Mouse (Mus musculus) embryonic fibroblast, embryonic 13.5 days (primary cell): ENCODE data around the gene Rnase11. TPM values are rescaled to one million over a fixed set of nuclear protein-coding genes. Genes with fewer than 3 reads are reported as not detected.

Experiments
- H3K27ac ChIP-seq: 2 replicates; pipeline ENCODE4 v1.5.1; 2012; ENCODE audit warnings: low read length, control low read depth, inconsistent platforms; ENCODE audit not compliant: insufficient read depth
- H3K4me1 ChIP-seq: 2 replicates; pipeline ENCODE4 v1.6.1; 2011; ENCODE audit warnings: low read length; ENCODE audit not compliant: control insufficient read depth, insufficient read depth
- H3K4me3 ChIP-seq: 2 replicates; pipeline ENCODE4 v1.5.1; 2011; ENCODE audit warnings: mild to moderate bottlenecking, control low read depth, low read length; ENCODE audit not compliant: insufficient read depth
- CTCF ChIP-seq: IDR thresholded peaks from 2 replicates; pipeline ENCODE4 v1.5.1; 2011; ENCODE audit warnings: mild to moderate bottlenecking, control low read depth, low read length, moderate library complexity, borderline replicate concordance; ENCODE audit not compliant: insufficient read depth
- POLR2A ChIP-seq: IDR thresholded peaks from 2 replicates; pipeline ENCODE4 v1.6.1; 2011; ENCODE audit warnings: low read depth, mild to moderate bottlenecking, control low read depth, low read length, moderate library complexity
- polyA plus RNA-seq: library from polyadenylated mRNA; stranded (reverse); fragments of >200 nt; gene quantifications from 2 replicates; pipeline ENCODE4 v1.2.4, GENCODE M21; 2011; ENCODE audit warnings: low read depth; ENCODE audit not compliant: missing spikeins, insufficient read length

Gene Rnase11
- polyA plus RNA-seq, 1 experiment: not detected

DNA sequence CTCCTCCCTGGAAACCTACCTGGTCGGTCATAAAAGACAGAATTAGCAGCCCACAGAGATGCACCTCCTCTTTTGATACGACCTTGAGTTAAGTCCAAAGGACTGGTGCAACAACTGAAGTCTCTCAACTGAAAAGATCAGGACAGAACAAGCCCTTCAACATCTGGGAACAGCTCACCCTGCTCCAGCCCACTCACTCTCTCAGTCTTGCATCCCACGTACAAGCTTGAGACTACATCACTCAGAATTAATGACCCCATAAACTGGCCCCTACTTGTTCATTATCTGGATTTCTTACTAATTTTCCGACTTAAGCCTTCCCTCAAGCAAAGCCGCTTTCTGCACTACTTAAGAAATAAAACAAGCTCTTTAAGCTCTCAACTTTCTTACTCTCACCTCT is 3.2 kb upstream of the Rnase11 start:
- H3K4me1 ChIP-seq: no peaks in the 10 kb centered on the region
- no peak overlapping the region for H3K27ac ChIP-seq
- no peak overlapping the region for H3K4me3 ChIP-seq
- TF ChIP-seq POLR2A (no peak), CTCF (no peak)

GRCm38 (mm10) chr14:51051941-51052340 is 2.0 kb upstream of the Rnase11 start:
- no peaks in the 10 kb centered on the region for H3K4me1 ChIP-seq
- TF ChIP-seq CTCF: no peak
- no peak for TF ChIP-seq POLR2A
- no peak overlapping the region for H3K4me3 ChIP-seq
- no peak overlapping the region for H3K27ac ChIP-seq

- Histone ChIP-seq H3K27ac (no peak overlapping the region), H3K4me3 (no peak overlapping the region)
These were observed 2.1 kb downstream of the Rnase11 start for GRCm38 (mm10) chr14:51047846-51048245.

DNA sequence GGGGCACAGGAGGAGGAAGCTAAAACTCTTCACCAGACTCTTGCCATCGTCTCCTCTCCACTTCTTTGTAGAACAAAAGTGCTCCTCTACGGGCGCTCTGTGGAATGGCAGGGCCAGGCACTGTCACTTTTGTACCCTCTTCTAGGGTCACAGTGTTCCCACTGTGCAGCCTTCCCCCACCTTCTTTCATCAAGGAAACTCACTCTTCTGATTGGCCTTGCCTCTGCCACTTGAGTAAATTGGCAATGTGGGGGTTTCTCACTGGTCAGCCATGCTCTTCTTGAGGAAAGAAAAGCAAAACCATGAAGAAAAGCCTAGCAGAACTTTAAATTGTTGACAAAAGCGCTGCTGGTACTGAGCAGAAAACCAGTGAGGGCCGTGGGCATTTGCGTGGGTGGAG is 8.2 kb downstream of the Rnase11 start, which contains the start of gene Rnase9:
Gene Rnase9 (minus strand): TSS at position 101 of the 400 bp plus-strand sequence.
- TF ChIP-seq POLR2A: no peak
- TF ChIP-seq CTCF: no peak
- no peaks in the 10 kb centered on the region for H3K4me1 ChIP-seq
- H3K4me3 ChIP-seq: no peak within 1 kb of the TSS
- no peak within 1 kb of the TSS for H3K27ac ChIP-seq

More at GRCm38 (mm10) chr14:51047846-51048245, 2.1 kb downstream of the Rnase11 start:
- H3K4me1 ChIP-seq: no peaks in the 10 kb centered on the region
- TF ChIP-seq POLR2A: no peak
- no peak for TF ChIP-seq CTCF

- Histone ChIP-seq H3K4me1 (no peaks in the 10 kb centered on the region), H3K4me3 (no peak overlapping the region), H3K27ac (no peak overlapping the region)
- no peak for TF ChIP-seq CTCF
- no peak for TF ChIP-seq POLR2A
These were observed 13.7 kb downstream of the Rnase11 start for GRCm38 (mm10) chr14:51036214-51036613.

- H3K27ac ChIP-seq: no peak overlapping the region
- TF ChIP-seq CTCF: no peak
- no peak for TF ChIP-seq POLR2A
- no peaks in the 10 kb centered on the region for H3K4me1 ChIP-seq
- no peak overlapping the region for H3K4me3 ChIP-seq
These were observed 14.8 kb downstream of the Rnase11 start for GRCm38 (mm10) chr14:51035206-51035605.

GRCm38 (mm10) chr14:51027387-51028155 is 22.4 kb downstream of the Rnase11 start:
- Histone ChIP-seq H3K4me1 (no peaks in the 10 kb centered on the region), H3K27ac (no peak overlapping the region), H3K4me3 (no peak overlapping the region)
- no peak for TF ChIP-seq CTCF
- TF ChIP-seq POLR2A: no peak

- H3K4me3 ChIP-seq: no peak overlapping the region
- H3K27ac ChIP-seq: no peak overlapping the region
- TF ChIP-seq CTCF: no peak
- TF ChIP-seq POLR2A: no peak
- no peaks in the 10 kb centered on the region for H3K4me1 ChIP-seq
These were observed 23.4 kb downstream of the Rnase11 start for GRCm38 (mm10) chr14:51026391-51027133.

DNA sequence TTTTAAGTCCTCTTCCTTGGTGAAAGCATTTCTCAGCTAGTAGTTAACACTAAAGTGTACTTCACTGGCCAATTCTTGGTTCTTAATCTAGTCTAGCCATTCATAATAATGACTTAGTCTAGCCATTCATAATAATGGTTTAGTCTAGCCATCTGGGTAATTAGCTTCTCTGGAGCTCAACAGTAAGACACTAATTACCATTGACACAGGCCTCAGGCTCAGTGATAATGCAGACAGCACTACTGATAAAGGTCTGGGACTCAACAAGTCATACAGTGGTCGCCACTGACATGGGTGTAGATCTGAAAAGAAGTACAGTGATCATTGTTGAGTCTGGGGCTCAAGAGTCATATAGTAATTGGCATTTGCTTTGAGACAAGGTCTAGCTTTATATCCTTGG is 25.1 kb downstream of the Rnase11 start:
- Histone ChIP-seq H3K4me3 (no peak overlapping the region), H3K27ac (no peak overlapping the region), H3K4me1 (no peaks in the 10 kb centered on the region)
- TF ChIP-seq POLR2A (no peak), CTCF (no peak)

- no peaks in the 10 kb centered on the region for H3K4me1 ChIP-seq
- H3K27ac ChIP-seq: no peak overlapping the region
- no peak overlapping the region for H3K4me3 ChIP-seq
- no peak for TF ChIP-seq POLR2A
- TF ChIP-seq CTCF: no peak
These were observed 26.5 kb downstream of the Rnase11 start for GRCm38 (mm10) chr14:51023457-51023856.
